Mouse (Mus musculus) cerebellum, adult 2 months (tissue): ENCODE results near the gene Mki67. TPM values are rescaled to one million over a fixed set of nuclear protein-coding genes. Genes with fewer than 3 reads are reported as not detected.

Source experiments
- DNase-seq, 2 experiments: peaks; one replicate each; pipeline ENCODE4 v3.0.0; 2021
- H3K27ac ChIP-seq: fragments of 200-500 bp; 2 replicates; pipeline ENCODE4 v1.5.1; 2012; ENCODE audit warnings: low read length, control low read depth, inconsistent platforms; ENCODE audit not compliant: insufficient read depth
- H3K27me3 ChIP-seq: fragments of 200-500 bp; 2 replicates; pipeline ENCODE4 v1.6.1; 2012; ENCODE audit warnings: inconsistent platforms, mild to moderate bottlenecking, low read length, moderate library complexity; ENCODE audit not compliant: control insufficient read depth, insufficient read depth
- H3K4me1 ChIP-seq: fragments of 200-500 bp; 2 replicates; pipeline ENCODE4 v1.6.1; 2011; ENCODE audit warnings: low read length; ENCODE audit not compliant: control insufficient read depth, insufficient read depth
- H3K4me3 ChIP-seq: fragments of 200-500 bp; replicated peaks from 2 replicates; pipeline ENCODE3; 2011; ENCODE audit warnings: mild to moderate bottlenecking, low read depth, low read length, control low read depth; ENCODE audit not compliant: insufficient read depth
- CTCF ChIP-seq: fragments of 200-500 bp; IDR thresholded peaks from 2 replicates; pipeline ENCODE4 v1.5.1; 2011; ENCODE audit warnings: low read depth, mild to moderate bottlenecking, control low read depth, low read length, moderate library complexity, borderline replicate concordance; ENCODE audit not compliant: insufficient read depth
- POLR2A ChIP-seq: fragments of 200-500 bp; IDR thresholded peaks from 2 replicates; pipeline ENCODE4 v1.6.1; 2011; ENCODE audit warnings: low read length, control low read depth, borderline replicate concordance; ENCODE audit not compliant: insufficient read depth
- WGBS: fragments of 180-500 bp; shearing (Covaris S2); methylation state at CpG from one replicate; pipeline ENCODE4 v1.1.7; 2018; 5-methylcytosine and 5-hydroxymethylcytosine counted together
- polyA plus RNA-seq: library from polyadenylated mRNA; depleted of rRNA; stranded (reverse); fragments of >200 nt; gene quantifications from 2 replicates; pipeline ENCODE4 v1.2.3, GENCODE M21; 2012

The Mki67 gene
- polyA plus RNA-seq, 1 experiment = 0.10 TPM

GRCm38 (mm10) chr7:135723672-135724341 lies 7.6 kb upstream of the Mki67 start:
- Histone ChIP-seq H3K27ac (no peak overlapping the region), H3K27me3 (no peaks in the 10 kb centered on the region), H3K4me3 (no peak overlapping the region), H3K4me1 (no peaks in the 10 kb centered on the region)
- WGBS = 38% methylated on average over 6 of the region's 6 CpGs
- TF ChIP-seq POLR2A = no peak
- no peak for TF ChIP-seq CTCF
- DNase-seq = no peak

GRCm38 (mm10) chr7:135722011-135722838 lies 6.1 kb upstream of the Mki67 start:
- DNase-seq = no peak
- H3K4me1 ChIP-seq = no peaks in the 10 kb centered on the region

DNA sequence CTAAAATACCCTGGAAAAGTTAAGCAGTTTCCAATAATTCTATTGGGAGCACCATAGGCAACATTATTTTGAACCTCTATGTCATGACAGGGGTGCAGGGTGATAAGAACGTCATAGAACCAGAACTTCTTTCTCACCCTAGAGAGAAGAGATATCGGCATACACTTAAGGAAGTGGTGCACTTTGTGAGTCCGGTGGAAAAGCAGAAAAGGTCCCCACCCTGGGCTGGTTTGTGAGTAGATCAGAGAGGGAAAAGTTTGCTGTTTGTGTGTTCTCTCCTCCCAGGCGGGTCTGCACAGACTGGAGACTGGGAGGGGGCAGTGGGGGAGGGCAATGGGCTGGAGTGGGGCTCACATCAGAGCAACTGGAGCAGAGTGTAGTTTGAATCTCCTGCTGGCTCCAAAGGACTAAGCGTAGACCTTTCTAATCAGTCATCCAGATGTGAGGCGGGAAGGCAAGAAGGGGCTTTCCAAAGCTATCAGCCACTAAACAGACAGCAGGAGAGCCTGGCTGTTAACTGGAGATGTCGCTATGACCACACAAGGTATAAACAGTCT lies 5.4 kb upstream of the Mki67 start:
- WGBS = 83% methylated on average over 7 of the region's 7 CpGs
- TF ChIP-seq CTCF = no peak
- TF ChIP-seq POLR2A = no peak
- DNase-seq = no peak
- Histone ChIP-seq H3K27me3 (no peaks in the 10 kb centered on the region), H3K4me3 (no peak overlapping the region), H3K4me1 (no peaks in the 10 kb centered on the region), H3K27ac (no peak overlapping the region)

More at GRCm38 (mm10) chr7:135722011-135722838, 6.1 kb upstream of the Mki67 start:
- no peak for TF ChIP-seq POLR2A
- no peak for TF ChIP-seq CTCF
- Histone ChIP-seq H3K4me3 (no peak overlapping the region), H3K27me3 (no peaks in the 10 kb centered on the region), H3K27ac (no peak overlapping the region)
- WGBS = 29% methylated on average over 6 of the region's 6 CpGs

GRCm38 (mm10) chr7:135716968-135717557 lies 902 bp upstream of the Mki67 start:
- Histone ChIP-seq H3K4me3 (no peak overlapping the region), H3K27ac (no peak overlapping the region), H3K27me3 (peaks cover 3% of the 10 kb centered on the region; the same call in 1 of the 2 replicates), H3K4me1 (no peaks in the 10 kb centered on the region)
- TF ChIP-seq CTCF (no peak), POLR2A (no peak)
- DNase-seq = no peak
- WGBS = 68% methylated on average over 7 of the region's 7 CpGs

DNA sequence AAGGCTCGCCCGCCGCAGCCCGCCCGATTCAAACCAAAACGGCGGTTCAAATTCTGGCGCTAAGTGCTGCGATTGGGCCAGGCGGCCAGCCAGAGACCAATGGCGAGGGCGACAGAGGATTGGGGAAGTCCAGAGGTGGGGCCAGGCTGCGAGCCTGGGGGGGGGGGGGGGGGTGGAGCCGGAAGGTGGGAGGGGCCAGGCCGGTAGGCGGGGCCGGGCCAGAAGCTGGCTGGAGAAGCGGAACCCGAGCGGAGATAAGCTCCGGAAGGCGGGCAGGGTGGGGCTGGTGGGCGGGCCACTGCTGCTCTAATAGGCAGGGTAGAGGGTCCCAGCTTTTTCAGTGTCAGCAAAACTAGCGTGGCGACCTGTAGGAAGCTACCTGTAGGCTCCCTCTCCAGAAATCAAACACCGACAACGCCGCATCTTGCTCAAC lies 300 bp upstream of the Mki67 start:
- Histone ChIP-seq H3K4me3 (peak overlapping the region; percentile 55), H3K27me3 (peaks cover 3% of the 10 kb centered on the region; the same call in 1 of the 2 replicates), H3K4me1 (no peaks in the 10 kb centered on the region), H3K27ac (no peak overlapping the region)
- DNase-seq = peak; percentile 69 to 76
- under 1% methylated on average over 26 of the region's 28 CpGs for WGBS
- TF ChIP-seq CTCF (no peak), POLR2A (no peak)

- Histone ChIP-seq H3K27ac (no peak overlapping the region), H3K4me3 (no peak overlapping the region), H3K4me1 (no peaks in the 10 kb centered on the region), H3K27me3 (peaks cover 3% of the 10 kb centered on the region; the same call in 1 of the 2 replicates)
- TF ChIP-seq POLR2A (no peak), CTCF (no peak)
- no peak for DNase-seq
- WGBS = 11% methylated on average over 7 of the region's 7 CpGs
Measured at GRCm38 (mm10) chr7:135715166-135715565, 995 bp downstream of the Mki67 start.

GRCm38 (mm10) chr7:135713326-135713725 lies 2.8 kb downstream of the Mki67 start:
- H3K4me1 ChIP-seq = no peaks in the 10 kb centered on the region
- no peak overlapping the region for H3K27ac ChIP-seq
- 83% methylated on average over 8 of the region's 8 CpGs for WGBS
- DNase-seq = no peak
- TF ChIP-seq CTCF (no peak), POLR2A (no peak)
- H3K4me3 ChIP-seq = no peak overlapping the region
- H3K27me3 ChIP-seq = peaks cover 3% of the 10 kb centered on the region; the same call in 1 of the 2 replicates

GRCm38 (mm10) chr7:135712534-135712933 lies 3.6 kb downstream of the Mki67 start:
- Histone ChIP-seq H3K27me3 (peaks cover 3% of the 10 kb centered on the region; the same call in 1 of the 2 replicates), H3K4me1 (no peaks in the 10 kb centered on the region), H3K27ac (no peak overlapping the region), H3K4me3 (no peak overlapping the region)
- 100% methylated on average over 1 of the region's 1 CpGs for WGBS
- TF ChIP-seq CTCF (no peak), POLR2A (no peak)
- no peak for DNase-seq
